Mouse (Mus musculus) megakaryocyte, embryonic 14.5 days (primary cell): ENCODE results near the gene Slc6a20a.

ENCODE experiments used
- FLI1 ChIP-seq: IDR thresholded peaks from 2 replicates; pipeline ENCODE4 v1.6.1; 2012; ENCODE audit warnings: low read length, inconsistent platforms, mixed read lengths
- GATA1 ChIP-seq: IDR thresholded peaks from 3 replicates; pipeline ENCODE4 v1.6.1; 2012; ENCODE audit warnings: mixed read lengths, low read length, inconsistent platforms, borderline replicate concordance

DNA sequence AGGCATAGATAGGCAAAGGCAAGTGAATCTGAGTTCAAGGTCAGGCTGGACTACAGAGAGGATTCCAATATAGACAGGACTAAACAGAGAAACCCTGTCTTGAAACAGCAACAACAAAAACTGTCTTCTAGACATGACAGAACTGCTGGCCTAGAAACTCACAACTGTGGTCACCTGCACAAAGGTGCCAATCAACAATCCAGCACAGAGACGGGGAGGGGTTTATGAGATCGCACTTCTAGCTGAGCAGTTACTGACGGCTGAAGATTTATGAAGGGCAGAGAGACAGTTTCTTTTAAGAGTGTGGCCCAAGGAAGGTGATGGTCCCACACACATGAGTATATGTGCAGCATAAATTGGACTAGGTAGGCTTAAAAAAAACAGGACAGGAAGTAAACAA is 37.6 kb upstream of the Slc6a20a start:
- TF ChIP-seq GATA1 (no peak), FLI1 (no peak)
